Mouse (Mus musculus) bone marrow macrophage, adult 2 months (primary cell): ENCODE results near the gene Rhoa. TPM values are rescaled to one million over a fixed set of nuclear protein-coding genes. Genes with fewer than 3 reads are reported as not detected.
"Not testable (repeated sequence)": the region's sequence is repeated elsewhere in the genome, so short reads cannot be mapped to it uniquely, and the experiment has no call there.

Experiments
- H3K27ac ChIP-seq: 2 replicates; pipeline ENCODE4 v1.5.1; 2012; ENCODE audit warnings: low read depth, low read length; ENCODE audit not compliant: insufficient read depth
- H3K4me1 ChIP-seq: 2 replicates; pipeline ENCODE4 v1.6.1; 2012; ENCODE audit warnings: low read length; ENCODE audit not compliant: control insufficient read depth, insufficient read depth
- H3K4me3 ChIP-seq: 2 replicates; pipeline ENCODE4 v1.5.1; 2012; ENCODE audit warnings: mild to moderate bottlenecking, low read length, moderate library complexity; ENCODE audit not compliant: insufficient read depth
- CTCF ChIP-seq: IDR thresholded peaks from 2 replicates; pipeline ENCODE4 v1.5.1; 2012; ENCODE audit warnings: low read depth, mild to moderate bottlenecking, low read length, moderate library complexity
- POLR2A ChIP-seq: IDR thresholded peaks from 2 replicates; pipeline ENCODE4 v1.6.1; 2012; ENCODE audit warnings: mild to moderate bottlenecking, low read depth, low read length, borderline replicate concordance
- polyA plus RNA-seq: library from polyadenylated mRNA; stranded (reverse); fragments of >200 nt; gene quantifications from 2 replicates; pipeline ENCODE4 v1.2.4, GENCODE M21; 2012; ENCODE audit not compliant: missing spikeins, insufficient read depth, insufficient read length

Gene Rhoa
- polyA plus RNA-seq, 1 experiment = 511 TPM

- Histone ChIP-seq H3K4me1 (peaks cover 5% of the 10 kb centered on the region), H3K27ac (no peak overlapping the region), H3K4me3 (no peak overlapping the region)
- TF ChIP-seq POLR2A = no peak
- no peak for TF ChIP-seq CTCF
Observed at GRCm38 (mm10) chr9:108317572-108317971, 11.6 kb downstream of the Rhoa start.

DNA sequence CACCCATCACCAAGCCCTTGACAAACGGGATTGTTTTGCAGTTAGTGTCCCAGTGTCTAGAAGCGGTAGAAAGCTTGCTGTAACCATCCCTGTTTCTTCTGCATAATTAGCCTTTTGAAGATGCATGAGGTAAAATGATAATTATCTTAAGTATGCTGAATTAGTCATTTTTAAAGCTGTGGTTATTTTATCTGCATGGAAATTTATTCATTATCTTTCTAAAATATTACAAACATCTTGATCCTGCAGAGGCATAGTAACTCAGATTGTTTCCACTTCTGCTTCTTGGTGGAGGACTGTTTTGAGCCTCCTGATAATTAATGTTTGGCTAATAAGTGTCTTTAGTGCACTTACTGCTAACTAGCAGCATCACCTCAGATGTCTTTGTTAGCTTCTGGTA, 12.5 kb downstream of the Rhoa start:
- TF ChIP-seq POLR2A = no peak
- TF ChIP-seq CTCF = no peak
- Histone ChIP-seq H3K4me1 (peaks cover 5% of the 10 kb centered on the region), H3K27ac (no peak overlapping the region), H3K4me3 (no peak overlapping the region)

- H3K4me3 ChIP-seq, H3K27ac ChIP-seq, H3K4me1 ChIP-seq: not testable (repeated sequence)
Observed at GRCm38 (mm10) chr9:108322054-108322453, 16.1 kb downstream of the Rhoa start.

DNA sequence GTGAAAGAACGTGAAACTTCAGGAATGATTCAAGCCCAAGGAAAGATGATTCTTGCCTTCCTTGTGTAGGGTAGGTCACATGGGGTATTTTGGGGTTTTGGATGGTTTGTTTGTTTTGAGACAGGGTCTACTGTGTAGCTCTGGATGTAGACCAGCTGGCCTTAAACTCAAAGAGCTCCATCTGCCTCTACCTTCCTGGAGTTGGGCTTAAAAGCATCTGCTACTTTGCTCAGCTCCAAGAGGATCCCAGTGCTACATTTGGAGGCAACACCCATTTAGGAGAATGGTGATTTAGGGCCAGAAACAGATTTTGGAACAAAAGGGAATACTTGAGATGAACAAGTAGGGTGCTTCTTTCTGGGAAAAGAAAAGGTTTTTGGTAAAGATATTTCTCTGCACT, 18.9 kb downstream of the Rhoa start:
- Histone ChIP-seq H3K27ac (no peak overlapping the region), H3K4me1 (no peaks in the 10 kb centered on the region), H3K4me3 (no peak overlapping the region)
- TF ChIP-seq POLR2A = no peak
- TF ChIP-seq CTCF = no peak

DNA sequence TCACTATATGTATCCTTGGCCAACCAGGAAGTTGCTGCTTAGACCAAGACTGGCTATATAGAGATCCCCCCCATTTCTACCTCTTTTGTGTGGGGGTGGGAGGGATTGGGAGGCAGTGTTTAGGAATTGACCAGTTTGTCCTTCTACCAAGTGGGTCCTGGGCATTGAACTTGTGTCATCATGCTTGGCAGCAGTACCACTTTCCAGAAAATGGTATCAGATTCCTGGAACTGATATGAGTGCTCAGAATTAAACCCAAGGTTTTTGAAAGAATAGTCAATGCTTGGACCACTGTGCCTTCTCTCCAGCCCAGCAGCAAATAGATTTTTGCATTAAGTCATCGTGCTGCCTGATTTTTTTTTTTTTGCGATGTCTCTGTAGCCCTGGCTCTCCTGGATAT, 19.9 kb downstream of the Rhoa start:
- TF ChIP-seq POLR2A = no peak
- no peak for TF ChIP-seq CTCF
- H3K4me3 ChIP-seq = no peak overlapping the region
- no peak overlapping the region for H3K27ac ChIP-seq
- H3K4me1 ChIP-seq = no peaks in the 10 kb centered on the region

GRCm38 (mm10) chr9:108337848-108338550, 32.1 kb downstream of the Rhoa start:
- Histone ChIP-seq H3K4me3 (peak overlapping the region; percentile 39; the same call in 1 of the 2 replicates), H3K27ac (peak overlapping the region; percentile 91), H3K4me1 (peaks cover 26% of the 10 kb centered on the region)
- TF ChIP-seq POLR2A = no peak
- no peak for TF ChIP-seq CTCF

- no peak for TF ChIP-seq CTCF
- Histone ChIP-seq H3K27ac (peak overlapping the region; percentile 91), H3K4me3 (peak overlapping the region; percentile 39), H3K4me1 (peaks cover 31% of the 10 kb centered on the region)
Observed at GRCm38 (mm10) chr9:108338551-108338885, 32.6 kb downstream of the Rhoa start.

DNA sequence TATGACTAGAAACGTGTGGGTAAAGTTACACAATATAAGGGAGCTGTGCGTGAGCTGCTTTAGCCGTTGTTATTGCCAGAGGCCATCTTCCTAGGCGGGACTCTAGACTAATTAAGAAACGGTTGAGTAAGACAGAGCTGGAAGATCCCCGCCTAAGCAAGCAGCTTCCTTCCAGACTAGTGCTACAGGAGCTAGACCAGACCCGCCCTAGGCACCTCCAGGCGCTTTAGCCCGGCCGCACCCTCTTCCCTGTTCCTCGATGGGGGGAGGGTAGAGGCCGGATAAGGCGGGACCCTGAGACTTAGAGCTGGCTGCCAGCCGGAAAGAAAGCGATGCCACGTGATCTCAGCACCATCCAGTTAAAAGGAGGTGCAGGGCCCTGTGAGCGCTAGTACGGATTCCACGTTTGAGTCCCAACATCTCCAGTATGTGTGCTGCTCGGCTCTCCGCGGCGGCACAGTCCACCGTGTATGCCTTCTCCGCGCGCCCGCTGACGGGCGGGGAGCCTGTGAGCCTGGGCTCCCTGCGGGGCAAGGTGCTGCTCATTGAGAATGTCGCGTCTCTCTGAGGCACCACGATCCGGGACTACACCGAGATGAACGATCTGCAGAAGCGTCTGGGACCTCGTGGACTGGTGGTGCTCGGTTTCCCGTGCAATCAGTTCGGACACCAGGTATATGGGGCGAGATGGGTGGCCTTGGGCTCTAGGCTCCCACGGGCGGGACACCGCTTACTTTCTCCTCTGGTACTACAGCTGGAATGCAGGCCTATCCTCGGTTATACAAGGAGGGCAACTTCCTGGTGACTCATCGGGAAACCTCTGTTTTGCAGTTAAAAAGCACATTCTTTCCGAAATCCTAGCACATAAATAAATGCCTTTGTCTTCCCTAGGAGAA, 33.2 kb downstream of the Rhoa start, which contains the start of gene Gpx1:
Gpx1 (plus strand) TSS at position 18 of the 896 bp plus-strand sequence.
- H3K27ac ChIP-seq = peak within 1 kb of the TSS; percentile 91
- peak within 1 kb of the TSS; percentile 91 for H3K4me3 ChIP-seq
- peaks cover 38% of the 10 kb centered on the region for H3K4me1 ChIP-seq
- TF ChIP-seq POLR2A (peak; percentile 91; the same call in 1 of the 2 replicates), CTCF (no peak)

DNA sequence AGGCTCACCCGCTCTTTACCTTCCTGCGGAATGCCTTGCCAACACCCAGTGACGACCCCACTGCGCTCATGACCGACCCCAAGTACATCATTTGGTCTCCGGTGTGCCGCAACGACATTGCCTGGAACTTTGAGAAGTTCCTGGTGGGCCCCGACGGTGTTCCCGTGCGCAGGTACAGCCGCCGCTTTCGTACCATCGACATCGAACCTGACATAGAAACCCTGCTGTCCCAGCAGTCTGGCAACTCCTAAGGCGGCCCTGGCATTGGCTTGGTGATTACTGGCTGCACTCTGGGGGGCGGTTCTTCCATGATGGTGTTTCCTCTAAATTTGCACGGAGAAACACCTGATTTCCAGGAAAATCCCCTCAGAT, 33.9 kb downstream of the Rhoa start:
- H3K27ac ChIP-seq = peak overlapping the region; percentile 89
- peaks cover 44% of the 10 kb centered on the region for H3K4me1 ChIP-seq
- peak overlapping the region; percentile 91 for H3K4me3 ChIP-seq
- TF ChIP-seq CTCF = no peak
- no peak for TF ChIP-seq POLR2A
